Mouse (Mus musculus) mammary gland, adult 2 months (tissue): ENCODE measurements around the gene Olfr159. TPM values are rescaled to one million over a fixed set of nuclear protein-coding genes. Genes with fewer than 3 reads are reported as not detected.

Source experiments
- polyA plus RNA-seq: library from polyadenylated mRNA; depleted of rRNA; stranded (reverse); fragments of >200 nt; gene quantifications from 2 replicates; pipeline ENCODE4 v1.2.3, GENCODE M21; 2012; ENCODE audit warnings: low replicate concordance; rRNA removed

Olfr159 gene
- 0.14 TPM in 1 of 2 replicates, not detected in the other for polyA plus RNA-seq

GRCm38 (mm10) chr4:43770909-43771308 lies at the start of gene Olfr159:
Olfr159 (minus strand) TSS chr4:43771009.

DNA sequence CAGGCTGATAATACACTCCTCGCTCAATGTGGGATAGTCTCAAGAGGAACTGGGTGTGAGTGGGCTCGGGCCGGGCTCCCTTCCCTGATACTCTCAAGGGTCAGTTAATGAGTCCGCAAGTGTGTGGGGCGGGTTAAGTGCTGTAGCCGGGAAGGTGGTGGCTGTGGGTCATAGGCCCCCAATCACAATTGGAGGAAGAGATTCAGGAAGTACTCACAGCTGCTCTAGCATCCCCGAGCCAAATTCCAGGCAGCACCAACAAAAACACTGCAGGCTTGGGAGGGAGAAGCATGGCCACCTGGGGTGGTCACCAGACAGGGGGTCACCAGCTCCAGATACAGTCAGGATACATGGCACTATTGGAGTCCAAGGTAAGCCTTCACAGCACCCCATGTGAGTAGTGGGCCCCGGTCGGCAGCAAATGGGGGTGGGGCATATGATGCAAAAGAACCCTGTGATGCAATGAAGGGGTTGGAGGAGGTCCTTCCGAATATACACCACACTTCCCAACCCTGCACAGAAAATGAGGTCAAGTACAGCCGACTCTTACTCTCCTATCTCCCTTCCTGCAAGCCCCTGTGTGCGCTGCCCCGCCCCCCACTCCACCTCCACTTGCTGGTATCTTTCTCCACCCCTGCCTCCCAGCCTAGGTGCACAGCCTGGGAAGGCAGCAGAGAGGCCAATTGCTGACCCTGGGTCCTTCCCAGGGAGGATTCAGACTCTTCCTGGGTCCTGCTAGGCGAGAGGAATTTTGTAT lies 40.8 kb downstream of the Olfr159 start, which contains the start of gene Spaar:
Gene Spaar, plus strand, starts transcription at position 241 of the 757 bp plus-strand sequence.

GRCm38 (mm10) chr4:43726995-43727394 lies 43.8 kb downstream of the Olfr159 start, which contains the start of gene Hrct1:
Hrct1 (plus strand) TSS chr4:43727188.

Other genes starting within 250 kb of the Olfr159 start
- gene Tpm2, start 247.2 kb downstream of the Olfr159 start, polyA plus RNA-seq: 23.0 and 770 TPM in 2 replicates
- 75.4 and 91.4 TPM in 2 replicates for gene Creb3, start 208.7 kb downstream of the Olfr159 start, polyA plus RNA-seq
- 101 and 163 TPM in 2 replicates for gene Tln1, start 208.3 kb downstream of the Olfr159 start, polyA plus RNA-seq
- 60.7 and 68.0 TPM in 2 replicates for gene Rgp1, start 192.3 kb downstream of the Olfr159 start, polyA plus RNA-seq
- 22.0 and 23.6 TPM in 2 replicates for gene Gba2, start 192.1 kb downstream of the Olfr159 start, polyA plus RNA-seq
- 0.74 and 1.1 TPM in 2 replicates for gene Msmp, start 186.5 kb downstream of the Olfr159 start, polyA plus RNA-seq
- 42.2 and 51.5 TPM in 2 replicates for gene Npr2, start 139.1 kb downstream of the Olfr159 start, polyA plus RNA-seq
- 0.92 and 1.7 TPM in 2 replicates for gene Spag8, start 117.4 kb downstream of the Olfr159 start, polyA plus RNA-seq
- gene Hint2, start 114.5 kb downstream of the Olfr159 start, polyA plus RNA-seq: 87.4 and 136 TPM in 2 replicates
- 12.3 and 18.7 TPM in 2 replicates for gene Tmem8b, start 102.0 kb downstream of the Olfr159 start, polyA plus RNA-seq
- gene Fam221b, start 101.9 kb downstream of the Olfr159 start, polyA plus RNA-seq: 0.02 and 0.09 TPM in 2 replicates
- not detected in 2 replicates for gene Olfr70, start 70.2 kb downstream of the Olfr159 start, polyA plus RNA-seq
- not detected in 2 replicates for gene Olfr71, start 60.8 kb downstream of the Olfr159 start, polyA plus RNA-seq
- gene Hrct1, start 43.8 kb downstream of the Olfr159 start, polyA plus RNA-seq: 21.9 and 24.8 TPM in 2 replicates
- 5.1 and 8.1 TPM in 2 replicates for gene Spaar, start 41.0 kb downstream of the Olfr159 start, polyA plus RNA-seq
- gene Olfr156, start 52.9 kb upstream of the Olfr159 start, polyA plus RNA-seq: 0.10 TPM in 1 of 2 replicates, not detected in the other
- not detected in 2 replicates for gene Olfr157, start 69.2 kb upstream of the Olfr159 start, polyA plus RNA-seq
- not detected in 2 replicates for gene Olfr155, start 80.6 kb upstream of the Olfr159 start, polyA plus RNA-seq
- 21.4 and 25.5 TPM in 2 replicates for gene Reck, start 104.5 kb upstream of the Olfr159 start, polyA plus RNA-seq
- gene Glipr2, start 186.4 kb upstream of the Olfr159 start, polyA plus RNA-seq: 20.5 and 26.7 TPM in 2 replicates
- gene Ccin, start 212.5 kb upstream of the Olfr159 start, polyA plus RNA-seq: 0.22 and 0.23 TPM in 2 replicates
- 86.8 and 209 TPM in 2 replicates for gene Clta, start 233.4 kb upstream of the Olfr159 start, polyA plus RNA-seq